Mouse (Mus musculus) forebrain, embryonic 14.5 days (tissue): Measurements from ENCODE around the gene C1ra. TPM values are rescaled to one million over a fixed set of nuclear protein-coding genes. Genes with fewer than 3 reads are reported as not detected.
A peak's percentile ranks its signal among the peaks of the same experiment; 100 is the strongest.
"Not testable (repeated sequence)": the region's sequence is repeated elsewhere in the genome, so short reads cannot be mapped to it uniquely, and the experiment has no call there.

Experiments used
- ATAC-seq: fragments of 200-750 bp; cut with Nextera tagmentation; 2 replicates; pipeline ENCODE4 v1.8.0; 2017; ENCODE audit warnings: mild to moderate bottlenecking, moderate library complexity
- DNase-seq: peaks from one replicate; pipeline ENCODE4 v3.0.0-alpha.2; 2015; ENCODE audit warnings: low spot score
- H3K27ac ChIP-seq: fragments of 300-500 bp; sonication (generic); 2 replicates; pipeline ENCODE4 v1.5.1; 2014; ENCODE audit warnings: low read depth, mild to moderate bottlenecking, control low read depth, low read length, moderate library complexity
- H3K27me3 ChIP-seq: fragments of 300-500 bp; sonication (generic); replicated peaks from 2 replicates; pipeline ENCODE4 v1.6.1; 2014; ENCODE audit warnings: low read length, control low read depth, mixed read lengths; ENCODE audit not compliant: control insufficient read depth, insufficient read depth
- H3K36me3 ChIP-seq: fragments of 300-500 bp; sonication (generic); 2 replicates; pipeline ENCODE4 v1.6.1; 2014; ENCODE audit warnings: low read length, control low read depth; ENCODE audit not compliant: control insufficient read depth, insufficient read depth
- H3K4me1 ChIP-seq: fragments of 300-500 bp; sonication (generic); 2 replicates; pipeline ENCODE4 v1.6.1; 2014; ENCODE audit warnings: antibody characterized with exemption, low read length, control low read depth; ENCODE audit not compliant: control insufficient read depth, insufficient read depth
- H3K4me2 ChIP-seq: fragments of 300-500 bp; sonication (generic); 2 replicates; pipeline ENCODE4 v1.6.1; 2014; ENCODE audit warnings: mild to moderate bottlenecking, control low read depth, low read length
- H3K4me3 ChIP-seq: fragments of 300-500 bp; sonication (generic); 2 replicates; pipeline ENCODE4 v1.5.1; 2014; ENCODE audit warnings: low read depth, low read length, control low read depth
- H3K9ac ChIP-seq: fragments of 300-500 bp; sonication (generic); 2 replicates; pipeline ENCODE4 v1.6.1; 2014; ENCODE audit warnings: mild to moderate bottlenecking, low read length, control low read depth, moderate library complexity
- H3K9me3 ChIP-seq: fragments of 300-500 bp; sonication (generic); replicated peaks from 2 replicates; pipeline ENCODE4 v1.6.1; 2016; ENCODE audit warnings: low read length, control low read depth, mixed read lengths; ENCODE audit not compliant: control insufficient read depth
- WGBS: fragments of 180-500 bp; shearing (Covaris S2); extraction: QIAGEN DNeasy Blood & Tissue Kit; methylation state at CpG from one replicate; pipeline ENCODE4 v1.1.7; 2014; 5-methylcytosine and 5-hydroxymethylcytosine counted together
- polyA plus RNA-seq: library from polyadenylated mRNA; unstranded; fragments of >200 nt; fragmentation: Nextera tagmentation; extraction: Ambion mirVana; gene quantifications from 2 replicates; pipeline ENCODE4 v1.2.1, GENCODE M21; 2014

The C1ra gene
- polyA plus RNA-seq, 1 experiment from 2014 or later, result 0.24 TPM

DNA sequence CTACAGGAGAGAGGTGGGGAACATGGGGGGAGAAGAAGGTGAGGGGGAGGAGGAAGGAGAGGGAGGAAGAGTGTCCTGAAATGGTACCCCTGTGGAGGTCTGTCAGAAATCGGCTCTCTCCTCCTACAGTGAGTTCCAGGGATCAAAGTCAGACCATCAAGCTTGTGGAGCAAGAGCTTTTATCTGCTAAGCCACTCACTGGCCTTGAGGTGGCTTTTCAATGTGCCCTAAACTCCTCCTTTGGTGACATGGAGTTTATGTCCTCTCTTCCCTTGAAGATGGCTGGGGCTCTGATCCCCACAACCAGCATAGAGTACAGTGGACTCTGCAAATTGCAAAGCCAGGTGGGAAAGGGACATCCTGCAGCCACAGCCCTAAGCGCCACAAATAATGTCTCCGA, 35.8 kb downstream of the C1ra start:
- 92% methylated on average over 2 of the region's 3 CpGs for WGBS
- H3K36me3 ChIP-seq, H3K9me3 ChIP-seq: not testable (repeated sequence)

GRCm38 (mm10) chr6:124549023-124549550, 36.9 kb downstream of the C1ra start:
- Histone ChIP-seq H3K4me2 (no peak overlapping the region), H3K9me3 (peaks cover 5% of the 10 kb centered on the region), H3K9ac (no peak overlapping the region), H3K4me3 (no peak overlapping the region), H3K4me1 (no peaks in the 10 kb centered on the region), H3K27me3 (no peaks in the 10 kb centered on the region), H3K27ac (no peak overlapping the region), H3K36me3 (no peaks in the 10 kb centered on the region)
- DNase-seq (no peak), ATAC-seq (no peak)
- 84% methylated on average over 3 of the region's 3 CpGs for WGBS

More for the DNA sequence above, 35.8 kb downstream of the C1ra start:
- H3K4me3 ChIP-seq, H3K27ac ChIP-seq, H3K4me2 ChIP-seq, H3K27me3 ChIP-seq, ATAC-seq, H3K4me1 ChIP-seq, H3K9ac ChIP-seq, DNase-seq: not testable (repeated sequence)

GRCm38 (mm10) chr6:124552766-124553165, 40.6 kb downstream of the C1ra start:
- WGBS, result 68% methylated on average over 22 of the region's 22 CpGs
- no peak for ATAC-seq
- Histone ChIP-seq H3K27ac (no peak overlapping the region), H3K9ac (no peak overlapping the region), H3K4me3 (no peak overlapping the region), H3K9me3 (peaks cover 5% of the 10 kb centered on the region), H3K36me3 (no peaks in the 10 kb centered on the region), H3K27me3 (no peaks in the 10 kb centered on the region), H3K4me1 (no peaks in the 10 kb centered on the region), H3K4me2 (no peak overlapping the region)
- DNase-seq, result no peak

GRCm38 (mm10) chr6:124555956-124556355, 43.8 kb downstream of the C1ra start:
- not testable (repeated sequence) for H3K4me2 ChIP-seq, H3K9ac ChIP-seq, H3K27me3 ChIP-seq, H3K4me1 ChIP-seq, H3K36me3 ChIP-seq, H3K9me3 ChIP-seq, H3K4me3 ChIP-seq, DNase-seq, ATAC-seq, H3K27ac ChIP-seq
- 74% methylated on average over 2 of the region's 2 CpGs for WGBS

DNA sequence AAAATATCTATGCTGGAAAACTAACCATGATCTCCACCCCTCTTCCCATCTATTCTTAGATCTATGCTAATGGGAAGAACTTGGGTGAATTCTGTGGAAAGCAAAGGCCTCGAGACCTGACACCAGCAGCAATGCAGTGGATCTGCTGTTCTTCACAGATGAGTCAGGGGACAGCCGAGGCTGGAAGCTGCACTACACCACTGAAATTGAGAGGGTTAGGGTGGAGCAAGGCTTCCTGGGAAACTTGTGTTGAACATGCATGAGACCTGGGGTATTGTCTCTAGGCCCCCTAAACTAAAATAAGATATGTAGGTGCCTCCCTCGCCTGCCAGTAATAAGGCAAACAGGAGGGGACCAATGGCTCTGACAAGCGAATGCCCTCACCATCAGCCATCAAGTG, 49.0 kb downstream of the C1ra start:
- ATAC-seq, H3K4me1 ChIP-seq, DNase-seq, H3K9me3 ChIP-seq, H3K27ac ChIP-seq, H3K9ac ChIP-seq, H3K36me3 ChIP-seq, H3K27me3 ChIP-seq, H3K4me2 ChIP-seq, H3K4me3 ChIP-seq: not testable (repeated sequence)
- WGBS, result 89% methylated on average over 4 of the region's 4 CpGs

DNA sequence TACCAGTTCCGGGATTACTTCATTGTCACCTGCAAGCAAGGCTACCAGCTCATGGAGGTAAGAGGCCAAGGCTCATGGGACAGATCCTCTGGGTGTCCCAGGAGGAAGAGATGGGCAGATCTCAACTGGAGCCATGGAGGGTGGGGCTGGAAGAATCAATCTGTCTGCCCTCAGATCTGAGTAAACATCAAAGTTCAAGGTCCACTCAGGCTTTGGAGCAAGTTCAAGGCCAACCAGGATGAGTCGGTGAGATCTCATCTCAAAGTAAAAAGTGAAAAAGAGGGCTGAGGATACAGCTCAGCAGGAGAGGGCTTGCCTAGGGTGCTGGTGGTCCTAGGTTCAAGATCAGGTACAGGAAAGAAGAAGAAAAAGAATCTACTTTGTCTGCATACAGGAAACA, 49.4 kb downstream of the C1ra start:
- not testable (repeated sequence) for H3K9me3 ChIP-seq, H3K36me3 ChIP-seq, H3K27ac ChIP-seq, H3K27me3 ChIP-seq, DNase-seq, H3K4me3 ChIP-seq, ATAC-seq, H3K4me2 ChIP-seq, H3K4me1 ChIP-seq, H3K9ac ChIP-seq
- 92% methylated on average over 2 of the region's 2 CpGs for WGBS

DNA sequence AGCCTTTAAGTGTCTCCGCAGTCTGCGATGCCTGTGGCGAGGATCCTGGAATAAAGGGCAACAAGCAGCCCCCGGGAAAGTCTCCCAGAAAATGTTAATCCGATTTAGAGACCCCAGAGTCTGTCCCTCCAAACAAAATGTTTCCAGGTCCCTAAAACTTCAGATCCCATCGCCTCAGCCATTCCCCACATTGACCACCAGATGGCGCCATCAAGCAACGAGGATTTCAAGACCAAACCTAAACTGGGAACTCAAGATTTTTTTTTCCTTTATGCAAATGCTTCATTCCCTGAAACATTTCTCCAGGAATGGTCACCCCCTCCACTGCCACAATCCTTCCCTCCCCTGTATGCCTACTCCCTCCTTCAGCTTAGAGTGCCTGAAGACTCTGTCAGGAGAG, 57.8 kb downstream of the C1ra start, which contains the start of gene C1rb:
C1rb (plus strand) TSS at position 269 of the 400 bp plus-strand sequence.
- DNase-seq (peak; percentile 77), ATAC-seq (no peak)
- Histone ChIP-seq H3K36me3 (no peaks in the 10 kb centered on the region), H3K27me3 (no peaks in the 10 kb centered on the region), H3K27ac (no peak within 1 kb of the TSS), H3K9ac (no peak within 1 kb of the TSS), H3K4me3 (no peak within 1 kb of the TSS), H3K4me2 (no peak within 1 kb of the TSS), H3K9me3 (no peaks in the 10 kb centered on the region), H3K4me1 (no peaks in the 10 kb centered on the region)
- WGBS, result under 1% methylated on average over 8 of the region's 8 CpGs

Other genes starting within 250 kb of the C1ra start
- 0.08 and 0.37 TPM in 2 replicates for gene Cd163, start 207.7 kb upstream of the C1ra start, polyA plus RNA-seq
- 55.9 and 63.2 TPM in 2 replicates for gene Pex5, start 97.3 kb upstream of the C1ra start, polyA plus RNA-seq
- 34.1 and 48.7 TPM in 2 replicates for gene Clstn3, start 47.6 kb upstream of the C1ra start, polyA plus RNA-seq
- gene C1rl, start 19.3 kb upstream of the C1ra start, polyA plus RNA-seq, result 0.17 and 0.27 TPM in 2 replicates
- gene C1s1, start 30.0 kb downstream of the C1ra start, polyA plus RNA-seq, result 0.39 and 0.70 TPM in 2 replicates
- not detected in 2 replicates for gene C1rb, start 57.9 kb downstream of the C1ra start, polyA plus RNA-seq
- gene C1s2, start 123.7 kb downstream of the C1ra start, polyA plus RNA-seq, result 0.10 TPM in 1 of 2 replicates, not detected in the other
- gene Lpcat3, start 150.6 kb downstream of the C1ra start, polyA plus RNA-seq, result 33.4 and 38.7 TPM in 2 replicates
- 166 and 186 TPM in 2 replicates for gene Emg1, start 199.8 kb downstream of the C1ra start, polyA plus RNA-seq
- gene Phb2, start 199.9 kb downstream of the C1ra start, polyA plus RNA-seq, result 237 and 245 TPM in 2 replicates
- gene Ptpn6, start 226.3 kb downstream of the C1ra start, polyA plus RNA-seq, result 4.7 TPM in 2 replicates
- gene Grcc10, start 229.0 kb downstream of the C1ra start, polyA plus RNA-seq, result 722 and 848 TPM in 2 replicates
- gene Gm45234, start 243.6 kb downstream of the C1ra start, polyA plus RNA-seq, result not detected in 2 replicates
- gene Atn1, start 244.1 kb downstream of the C1ra start, polyA plus RNA-seq, result 12.2 and 16.6 TPM in 2 replicates